Mouse (Mus musculus): ENCODE results near the gene Gse1.

DNA sequence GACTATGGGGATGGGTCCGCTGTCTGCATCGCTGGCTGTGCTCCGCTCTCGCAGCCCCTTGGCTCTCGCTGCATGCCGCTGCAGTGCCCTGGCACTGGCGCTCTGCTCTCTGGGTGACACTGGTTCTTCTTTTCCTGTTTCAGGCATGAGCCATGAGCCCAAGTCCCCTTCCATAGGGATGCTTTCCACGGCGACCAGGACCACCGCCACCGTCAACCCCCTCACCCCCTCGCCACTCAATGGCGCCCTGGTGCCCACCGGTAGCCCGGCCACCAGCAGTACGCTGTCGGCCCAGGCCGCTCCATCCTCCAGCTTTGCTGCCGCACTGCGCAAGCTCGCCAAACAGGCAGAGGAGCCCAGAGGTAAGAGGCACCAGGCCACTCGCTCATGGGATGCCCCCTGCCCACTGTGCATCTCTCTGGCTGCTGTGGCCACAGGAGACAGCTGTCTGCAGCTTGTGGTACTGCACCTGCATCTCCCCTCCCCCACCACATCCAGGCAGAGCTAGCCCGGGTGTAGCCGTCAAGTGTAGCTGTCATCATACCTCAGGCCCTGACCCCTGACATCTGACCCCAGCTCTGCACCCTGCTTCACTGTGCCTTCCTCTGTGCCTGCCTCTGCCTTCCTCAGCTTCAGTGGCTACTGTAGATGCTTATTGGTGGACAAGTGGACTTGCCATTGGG, 325.3 kb downstream of the Gse1 start:
- TF ChIP-seq CTCF (conservative IDR thresholded peaks at IDR 0.05; ENCODE audit: insufficient read depth, insufficient read length, low read depth, low read length) (no peak), POLR2A (IDR thresholded peaks at IDR 0.05; ENCODE audit: low read depth, low read length) (no peak)

All from kidney, adult 2 months (tissue).